Mouse (Mus musculus): Measurements from ENCODE around the gene Clec12a. TPM values are rescaled to one million over a fixed set of nuclear protein-coding genes. Genes with fewer than 3 reads are reported as not detected.
A peak's percentile ranks its signal among the peaks of the same experiment; 100 is the strongest.

The Clec12a gene
- total and polyA plus RNA-seq, 2 experiments from 2014 or later = 0.33 TPM; not detected in 1

- DNase-seq (ENCODE audit: low spot score) (no peak), ATAC-seq (no peak)
- no peak for TF ChIP-seq CTCF (IDR thresholded peaks at IDR 0.05; ENCODE audit: low read depth)
- Histone ChIP-seq H3K4me1 (ENCODE audit: insufficient read depth, low read length) (no peaks in the 10 kb centered on the region), H3K9ac (replicated peaks; ENCODE audit: low read length) (no peak overlapping the region), H3K27me3 (ENCODE audit: insufficient read depth, low read length) (no peaks in the 10 kb centered on the region), H3K4me2 (ENCODE audit: low read depth, low read length) (no peak overlapping the region), H3K4me3 (ENCODE audit: low read length) (no peak overlapping the region), H3K36me3 (ENCODE audit: insufficient read depth, low read length) (no peaks in the 10 kb centered on the region), H3K27ac (no peak overlapping the region), H3K9me3 (ENCODE audit: low read length) (no peaks in the 10 kb centered on the region)
- 65% methylated on average over 7 of the region's 7 CpGs for WGBS
These were observed 27.1 kb downstream of the Clec12a start for GRCm38 (mm10) chr6:129369374-129370132.

- 89% methylated on average over 2 of the region's 2 CpGs for WGBS
- H3K9me3 ChIP-seq (ENCODE audit: low read length) = no peaks in the 10 kb centered on the region
- H3K36me3 ChIP-seq (ENCODE audit: insufficient read depth, low read length) = no peaks in the 10 kb centered on the region
- H3K27ac ChIP-seq = no peak overlapping the region
- no peak for DNase-seq (ENCODE audit: low spot score)
- H3K4me3 ChIP-seq (ENCODE audit: low read length) = no peak overlapping the region
- no peak overlapping the region for H3K4me2 ChIP-seq (ENCODE audit: low read depth, low read length)
- ATAC-seq = no peak
- H3K9ac ChIP-seq (replicated peaks; ENCODE audit: low read length) = no peak overlapping the region
- no peak for TF ChIP-seq CTCF (IDR thresholded peaks at IDR 0.05; ENCODE audit: low read depth)
- no peaks in the 10 kb centered on the region for H3K4me1 ChIP-seq (ENCODE audit: insufficient read depth, low read length)
- H3K27me3 ChIP-seq (ENCODE audit: insufficient read depth, low read length) = no peaks in the 10 kb centered on the region
These were observed 32.5 kb downstream of the Clec12a start for GRCm38 (mm10) chr6:129374937-129375471.

GRCm38 (mm10) chr6:129380454-129380853 lies 38.0 kb downstream of the Clec12a start:
- ATAC-seq (peak; percentile 69), DNase-seq (ENCODE audit: low spot score) (peak; percentile 40)
- no peak overlapping the region for H3K4me3 ChIP-seq (ENCODE audit: low read length)
- no peaks in the 10 kb centered on the region for H3K9me3 ChIP-seq (ENCODE audit: low read length)
- H3K4me2 ChIP-seq (ENCODE audit: low read depth, low read length) = no peak overlapping the region
- no peaks in the 10 kb centered on the region for H3K36me3 ChIP-seq (ENCODE audit: insufficient read depth, low read length)
- no peaks in the 10 kb centered on the region for H3K4me1 ChIP-seq (ENCODE audit: insufficient read depth, low read length)
- no peaks in the 10 kb centered on the region for H3K27me3 ChIP-seq (ENCODE audit: insufficient read depth, low read length)
- no peak overlapping the region for H3K27ac ChIP-seq
- WGBS = 48% methylated on average over 4 of the region's 4 CpGs
- no peak overlapping the region for H3K9ac ChIP-seq (replicated peaks; ENCODE audit: low read length)
- TF ChIP-seq CTCF (IDR thresholded peaks at IDR 0.05; ENCODE audit: low read depth) = no peak

- 80% methylated on average over 1 of the region's 1 CpGs for WGBS
- Histone ChIP-seq H3K27me3 (ENCODE audit: insufficient read depth, low read length) (no peaks in the 10 kb centered on the region), H3K9ac (replicated peaks; ENCODE audit: low read length) (no peak overlapping the region), H3K4me3 (ENCODE audit: low read length) (no peak overlapping the region), H3K4me1 (ENCODE audit: insufficient read depth, low read length) (no peaks in the 10 kb centered on the region), H3K9me3 (ENCODE audit: low read length) (no peaks in the 10 kb centered on the region), H3K4me2 (ENCODE audit: low read depth, low read length) (no peak overlapping the region), H3K36me3 (ENCODE audit: insufficient read depth, low read length) (no peaks in the 10 kb centered on the region), H3K27ac (no peak overlapping the region)
- TF ChIP-seq CTCF (IDR thresholded peaks at IDR 0.05; ENCODE audit: low read depth) = no peak
- no peak for ATAC-seq
- no peak for DNase-seq (ENCODE audit: low spot score)
These were observed 39.2 kb downstream of the Clec12a start for GRCm38 (mm10) chr6:129381736-129382135.

GRCm38 (mm10) chr6:129383466-129383865 lies 41.0 kb downstream of the Clec12a start:
- DNase-seq (ENCODE audit: low spot score) (no peak), ATAC-seq (no peak)
- WGBS = 79% methylated on average over 3 of the region's 3 CpGs
- no peaks in the 10 kb centered on the region for H3K27me3 ChIP-seq (ENCODE audit: insufficient read depth, low read length)
- H3K27ac ChIP-seq = no peak overlapping the region
- no peak overlapping the region for H3K4me3 ChIP-seq (ENCODE audit: low read length)
- H3K36me3 ChIP-seq (ENCODE audit: insufficient read depth, low read length) = no peaks in the 10 kb centered on the region
- H3K4me2 ChIP-seq (ENCODE audit: low read depth, low read length) = no peak overlapping the region
- no peak for TF ChIP-seq CTCF (IDR thresholded peaks at IDR 0.05; ENCODE audit: low read depth)
- no peak overlapping the region for H3K9ac ChIP-seq (replicated peaks; ENCODE audit: low read length)
- H3K9me3 ChIP-seq (ENCODE audit: low read length) = no peaks in the 10 kb centered on the region
- no peaks in the 10 kb centered on the region for H3K4me1 ChIP-seq (ENCODE audit: insufficient read depth, low read length)

- ATAC-seq = peak; percentile 70
- Histone ChIP-seq H3K36me3 (ENCODE audit: insufficient read depth, low read length) (no peaks in the 10 kb centered on the region), H3K27ac (no peak overlapping the region), H3K9ac (replicated peaks; ENCODE audit: low read length) (no peak overlapping the region), H3K9me3 (ENCODE audit: low read length) (no peaks in the 10 kb centered on the region), H3K4me2 (ENCODE audit: low read depth, low read length) (no peak overlapping the region), H3K27me3 (ENCODE audit: insufficient read depth, low read length) (no peaks in the 10 kb centered on the region), H3K4me3 (ENCODE audit: low read length) (no peak overlapping the region), H3K4me1 (ENCODE audit: insufficient read depth, low read length) (no peaks in the 10 kb centered on the region)
- TF ChIP-seq CTCF (IDR thresholded peaks at IDR 0.05; ENCODE audit: low read depth) = no peak
- WGBS = 41% methylated on average over 4 of the region's 4 CpGs
- DNase-seq (ENCODE audit: low spot score) = peak; percentile 47
These were observed 42.5 kb downstream of the Clec12a start for GRCm38 (mm10) chr6:129385000-129385399.

- Histone ChIP-seq H3K36me3 (ENCODE audit: insufficient read depth, low read length) (no peaks in the 10 kb centered on the region), H3K4me2 (ENCODE audit: low read depth, low read length) (no peak within 1 kb of the TSS), H3K9me3 (ENCODE audit: low read length) (no peaks in the 10 kb centered on the region), H3K4me1 (ENCODE audit: insufficient read depth, low read length) (no peaks in the 10 kb centered on the region), H3K4me3 (ENCODE audit: low read length) (no peak within 1 kb of the TSS), H3K9ac (replicated peaks; ENCODE audit: low read length) (no peak within 1 kb of the TSS), H3K27me3 (ENCODE audit: insufficient read depth, low read length) (no peaks in the 10 kb centered on the region), H3K27ac (no peak within 1 kb of the TSS; the same call in 1 of the 2 replicates)
- WGBS = 77% methylated on average over 2 of the region's 2 CpGs
- DNase-seq (ENCODE audit: low spot score) = no peak
- ATAC-seq = no peak
- TF ChIP-seq CTCF (IDR thresholded peaks at IDR 0.05; ENCODE audit: low read depth) = no peak
These were observed 43.3 kb downstream of the Clec12a start, which contains the start of gene Clec12b for GRCm38 (mm10) chr6:129385774-129386173. Clec12b (minus strand) TSS chr6:129385874.

Measured in hindbrain, postnatal 0 days (tissue).